Mouse (Mus musculus): ENCODE measurements around the gene Klf11. TPM values are rescaled to one million over a fixed set of nuclear protein-coding genes. Genes with fewer than 3 reads are reported as not detected.

Klf11 gene
- polyA plus RNA-seq, 1 experiment from 2014 or later = 17.0 TPM

DNA sequence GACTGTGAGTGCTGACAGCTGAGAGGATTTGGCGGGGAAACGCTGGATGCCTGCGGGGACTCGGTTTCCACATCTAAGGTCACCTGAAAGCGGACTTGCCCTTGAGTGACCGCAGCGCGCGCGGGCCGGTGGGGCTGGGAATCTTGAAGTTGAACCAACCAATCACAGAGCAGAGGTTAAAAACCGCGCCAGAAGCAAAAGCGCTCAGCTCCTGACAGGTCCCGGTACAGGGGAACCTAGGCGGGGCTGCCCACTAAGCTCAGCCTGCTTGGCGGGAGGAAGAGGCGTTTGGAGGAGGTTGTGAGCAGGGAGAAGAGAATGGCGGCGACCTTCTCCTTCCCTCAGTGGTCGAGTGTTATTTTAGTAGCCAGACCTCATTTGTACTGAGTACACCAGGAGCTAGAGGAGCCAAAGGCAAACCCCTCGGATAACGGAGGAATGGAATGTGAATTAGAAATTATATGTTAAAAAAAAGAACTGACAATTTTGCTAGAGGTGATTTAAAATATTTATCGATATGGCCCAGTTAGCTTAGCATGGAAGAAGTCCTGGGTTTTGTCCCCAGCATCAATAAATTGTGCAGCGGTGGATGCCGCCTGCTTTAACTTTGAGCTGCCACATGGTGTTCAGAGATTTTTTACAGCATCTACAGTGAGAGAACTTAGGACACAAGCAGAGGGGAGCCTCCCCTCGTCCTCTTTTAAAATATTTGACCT lies 55.8 kb downstream of the Klf11 start:
- Histone ChIP-seq H3K4me1 (ENCODE audit: control insufficient read depth, insufficient read depth, low read length) (peaks cover 23% of the 10 kb centered on the region), H3K4me3 (ENCODE audit: low read depth, low read length) (peak overlapping the region; percentile 91), H3K27me3 (ENCODE audit: control insufficient read depth, insufficient read depth, low read length) (no peaks in the 10 kb centered on the region), H3K9ac (ENCODE audit: low read length) (peak overlapping the region; percentile 99), H3K4me2 (peak overlapping the region; percentile 77), H3K9me3 (ENCODE audit: control insufficient read depth, low read length) (no peaks in the 10 kb centered on the region), H3K36me3 (ENCODE audit: control insufficient read depth, insufficient read depth, low read length) (peaks cover 7% of the 10 kb centered on the region; the same call in 1 of the 2 replicates), H3K27ac (ENCODE audit: low read depth, low read length) (no peak overlapping the region)
- DNase-seq (ENCODE audit: low spot score, missing footprints) = peak; percentile 92
- ATAC-seq (ENCODE audit: low FRiP score) = peak; percentile 29; the same call in 1 of the 2 replicates
- under 1% methylated on average over 27 of the region's 27 CpGs for WGBS

DNA sequence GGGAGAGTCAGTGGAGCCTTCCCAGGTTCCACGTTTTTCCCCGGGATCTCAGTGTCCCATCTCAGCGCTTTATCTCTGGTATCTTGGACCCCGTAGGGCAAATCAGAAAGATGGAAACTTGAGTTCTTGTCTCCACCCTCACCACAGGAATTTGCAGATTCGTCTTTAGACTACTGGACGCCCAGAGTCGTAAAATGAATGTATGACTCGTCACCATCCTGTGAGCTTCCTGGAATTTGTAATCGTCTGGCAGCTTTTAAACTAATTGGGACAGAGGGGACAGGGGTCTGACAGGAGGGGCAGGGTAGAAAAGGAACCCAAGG lies 56.4 kb downstream of the Klf11 start:
- H3K36me3 ChIP-seq (ENCODE audit: control insufficient read depth, insufficient read depth, low read length) = peaks cover 9% of the 10 kb centered on the region; the same call in 1 of the 2 replicates
- ATAC-seq (ENCODE audit: low FRiP score) = peak; percentile 6
- peaks cover 27% of the 10 kb centered on the region for H3K4me1 ChIP-seq (ENCODE audit: control insufficient read depth, insufficient read depth, low read length)
- H3K9me3 ChIP-seq (ENCODE audit: control insufficient read depth, low read length) = no peaks in the 10 kb centered on the region
- no peak overlapping the region; the same call in 1 of the 2 replicates for H3K27ac ChIP-seq (ENCODE audit: low read depth, low read length)
- peak overlapping the region; percentile 91 for H3K4me3 ChIP-seq (ENCODE audit: low read depth, low read length)
- H3K4me2 ChIP-seq = peak overlapping the region; percentile 77
- peak overlapping the region; percentile 99 for H3K9ac ChIP-seq (ENCODE audit: low read length)
- 0% methylated on average over 9 of the region's 9 CpGs for WGBS
- no peaks in the 10 kb centered on the region for H3K27me3 ChIP-seq (ENCODE audit: control insufficient read depth, insufficient read depth, low read length)
- peak; percentile 90 for DNase-seq (ENCODE audit: low spot score, missing footprints)

DNA sequence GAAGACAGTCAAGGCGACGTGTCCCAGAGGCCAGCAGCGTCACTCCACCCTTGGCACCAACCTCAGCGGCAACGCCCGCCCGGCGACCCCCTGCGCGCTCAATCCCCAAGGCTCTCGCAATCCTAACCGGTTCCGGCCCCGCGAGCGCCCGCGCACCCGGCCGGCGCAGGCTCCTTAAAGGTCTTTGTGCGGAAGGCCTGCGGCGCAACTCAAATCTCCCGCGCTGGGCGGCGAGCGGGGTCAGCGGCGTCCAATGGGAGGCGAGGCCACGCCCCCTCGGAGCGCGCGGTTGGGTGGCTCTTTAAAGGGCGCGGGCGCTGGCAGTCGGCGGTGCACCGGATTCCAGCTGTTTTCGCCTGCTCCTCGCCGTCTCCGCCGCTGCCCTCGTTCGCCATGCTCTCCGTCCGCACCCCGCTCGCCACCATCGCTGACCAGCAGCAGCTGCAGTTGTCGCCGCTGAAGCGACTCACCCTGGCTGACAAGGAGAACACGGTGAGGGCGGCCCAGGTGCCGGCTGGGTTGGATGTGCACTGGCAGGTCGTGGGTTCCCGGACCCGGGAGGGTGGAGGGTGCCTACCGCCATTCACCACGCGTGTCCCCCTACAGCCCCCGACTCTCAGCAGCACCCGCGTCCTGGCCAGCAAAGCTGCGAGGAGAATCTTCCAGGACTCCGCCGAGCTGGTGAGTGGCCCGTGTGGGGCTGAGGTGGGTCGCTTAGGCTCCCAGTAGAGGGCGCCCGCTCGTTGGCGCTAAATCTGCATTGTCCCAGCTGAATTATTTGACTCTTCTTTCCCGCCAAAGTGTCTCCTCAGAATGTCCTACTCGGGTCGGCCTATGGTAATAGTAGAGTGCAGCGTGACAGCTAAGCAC lies 57.1 kb downstream of the Klf11 start, which contains the start of gene Rrm2:
Gene Rrm2, plus strand, starts transcription at position 288 of the 870 bp plus-strand sequence.
- H3K36me3 ChIP-seq (ENCODE audit: control insufficient read depth, insufficient read depth, low read length) = peaks cover 12% of the 10 kb centered on the region; the same call in 1 of the 2 replicates
- no peaks in the 10 kb centered on the region for H3K9me3 ChIP-seq (ENCODE audit: control insufficient read depth, low read length)
- under 1% methylated on average over 79 of the region's 83 CpGs for WGBS
- ATAC-seq (ENCODE audit: low FRiP score) (peak; percentile 93), DNase-seq (ENCODE audit: low spot score, missing footprints) (peak; percentile 99)
- H3K4me3 ChIP-seq (ENCODE audit: low read depth, low read length) = peak within 1 kb of the TSS; percentile 91
- peak within 1 kb of the TSS; percentile 67 for H3K27ac ChIP-seq (ENCODE audit: low read depth, low read length)
- H3K4me2 ChIP-seq = peak within 1 kb of the TSS; percentile 77
- H3K27me3 ChIP-seq (ENCODE audit: control insufficient read depth, insufficient read depth, low read length) = no peaks in the 10 kb centered on the region
- peak within 1 kb of the TSS; percentile 99 for H3K9ac ChIP-seq (ENCODE audit: low read length)
- peaks cover 27% of the 10 kb centered on the region for H3K4me1 ChIP-seq (ENCODE audit: control insufficient read depth, insufficient read depth, low read length)

DNA sequence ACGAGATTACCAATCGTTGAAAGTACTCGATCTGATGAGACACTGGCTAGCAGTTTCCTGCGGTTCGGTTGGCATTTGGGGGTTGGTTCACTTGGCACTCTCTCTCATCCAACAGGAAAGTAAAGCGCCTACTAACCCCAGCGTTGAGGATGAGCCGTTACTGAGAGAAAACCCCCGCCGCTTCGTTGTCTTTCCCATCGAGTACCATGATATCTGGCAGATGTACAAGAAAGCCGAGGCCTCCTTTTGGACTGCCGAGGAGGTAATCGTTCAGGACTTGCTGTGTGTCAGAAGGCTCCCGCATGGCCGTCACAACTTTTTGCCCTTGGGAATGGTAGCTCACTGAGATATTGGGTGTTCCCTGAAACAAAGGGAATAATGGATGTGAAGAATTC lies 57.7 kb downstream of the Klf11 start:
- H3K9ac ChIP-seq (ENCODE audit: low read length) = peak overlapping the region; percentile 99

DNA sequence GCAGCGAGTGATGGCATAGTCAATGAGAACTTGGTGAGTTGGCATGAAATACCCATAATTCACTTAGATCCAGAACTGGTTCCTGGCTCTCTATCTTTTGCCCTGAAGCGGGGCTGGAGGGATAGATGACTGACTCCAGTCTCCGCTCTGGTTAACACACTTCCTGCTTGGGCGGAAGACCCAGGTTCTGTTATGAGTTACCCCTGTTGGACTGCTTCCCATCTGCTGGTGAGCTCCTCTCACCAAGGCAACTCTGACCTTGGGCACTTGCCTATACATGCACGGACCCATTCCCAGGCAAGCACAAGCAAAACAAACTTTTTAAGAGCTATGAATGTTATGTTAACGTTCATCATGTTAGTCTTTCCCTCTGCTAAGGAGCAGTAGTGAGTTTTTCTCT lies 58.3 kb downstream of the Klf11 start:
- Histone ChIP-seq H3K4me3 (ENCODE audit: low read depth, low read length) (peak overlapping the region; percentile 91), H3K27me3 (ENCODE audit: control insufficient read depth, insufficient read depth, low read length) (no peaks in the 10 kb centered on the region), H3K36me3 (ENCODE audit: control insufficient read depth, insufficient read depth, low read length) (peaks cover 12% of the 10 kb centered on the region; the same call in 1 of the 2 replicates), H3K9ac (ENCODE audit: low read length) (peak overlapping the region; percentile 99), H3K4me2 (peak overlapping the region; percentile 77), H3K9me3 (ENCODE audit: control insufficient read depth, low read length) (no peaks in the 10 kb centered on the region), H3K27ac (ENCODE audit: low read depth, low read length) (peak overlapping the region; percentile 3; the same call in 1 of the 2 replicates), H3K4me1 (ENCODE audit: control insufficient read depth, insufficient read depth, low read length) (peaks cover 27% of the 10 kb centered on the region)
- 31% methylated on average over 6 of the region's 6 CpGs for WGBS
- ATAC-seq (ENCODE audit: low FRiP score) (no peak), DNase-seq (ENCODE audit: low spot score, missing footprints) (peak; percentile 91)

More for the DNA sequence above, 57.7 kb downstream of the Klf11 start:
- H3K4me2 ChIP-seq = peak overlapping the region; percentile 77
- DNase-seq (ENCODE audit: low spot score, missing footprints) (no peak), ATAC-seq (ENCODE audit: low FRiP score) (no peak)
- no peaks in the 10 kb centered on the region for H3K27me3 ChIP-seq (ENCODE audit: control insufficient read depth, insufficient read depth, low read length)
- H3K9me3 ChIP-seq (ENCODE audit: control insufficient read depth, low read length) = no peaks in the 10 kb centered on the region
- peak overlapping the region; percentile 91 for H3K4me3 ChIP-seq (ENCODE audit: low read depth, low read length)
- H3K27ac ChIP-seq (ENCODE audit: low read depth, low read length) = peak overlapping the region; percentile 38
- H3K4me1 ChIP-seq (ENCODE audit: control insufficient read depth, insufficient read depth, low read length) = peaks cover 27% of the 10 kb centered on the region
- H3K36me3 ChIP-seq (ENCODE audit: control insufficient read depth, insufficient read depth, low read length) = peaks cover 12% of the 10 kb centered on the region; the same call in 1 of the 2 replicates
- WGBS = under 1% methylated on average over 17 of the region's 17 CpGs

DNA sequence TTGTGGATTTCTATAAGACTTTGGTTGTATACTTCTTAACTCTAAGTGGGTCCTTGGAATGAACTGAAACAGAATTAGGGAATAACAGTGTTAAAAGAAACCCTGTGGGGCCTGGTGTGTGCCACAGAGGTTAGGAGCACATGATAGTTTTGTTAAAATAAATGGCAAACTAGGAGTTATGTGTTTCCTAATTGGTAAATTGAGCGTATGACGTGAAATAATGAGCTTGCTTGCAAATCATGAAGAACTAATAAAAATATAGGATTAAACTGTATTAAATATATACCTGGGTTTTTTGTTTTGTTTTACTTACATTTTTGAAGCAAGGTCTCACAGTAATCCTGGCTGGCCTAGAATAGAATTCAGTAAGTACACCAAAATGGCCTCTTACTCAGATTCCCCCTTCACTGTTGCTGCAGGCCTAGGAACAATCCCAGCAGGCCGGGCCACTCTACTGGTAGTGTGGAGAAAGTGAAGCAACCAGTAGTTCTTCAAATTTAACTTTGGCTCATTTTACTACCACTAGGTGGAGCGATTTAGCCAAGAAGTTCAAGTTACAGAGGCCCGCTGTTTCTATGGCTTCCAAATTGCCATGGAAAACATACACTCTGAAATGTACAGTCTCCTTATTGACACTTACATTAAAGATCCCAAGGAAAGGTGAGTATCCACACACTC lies 58.9 kb downstream of the Klf11 start:
- peak overlapping the region; percentile 99 for H3K9ac ChIP-seq (ENCODE audit: low read length)

DNA sequence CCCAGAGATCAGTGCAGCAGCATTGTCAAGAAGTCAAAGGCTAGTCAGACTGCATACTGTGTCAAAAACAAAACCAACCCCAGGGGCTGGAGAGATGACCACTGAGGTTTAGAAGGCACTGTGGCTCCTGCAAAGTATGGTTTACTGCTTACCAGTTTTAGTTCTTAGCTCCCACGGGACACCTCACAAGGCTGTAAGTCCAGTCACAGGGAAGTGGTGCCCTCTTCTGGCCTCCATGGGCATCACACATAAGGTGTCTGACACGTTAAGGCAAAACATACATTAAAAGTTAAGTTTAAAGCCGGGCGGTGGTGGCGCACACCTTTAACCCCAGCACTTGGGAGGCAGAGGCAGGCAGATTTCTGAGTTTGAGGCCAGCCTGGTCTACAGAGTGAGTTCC lies 59.6 kb downstream of the Klf11 start:
- 64% methylated on average over 5 of the region's 5 CpGs for WGBS
- H3K4me2 ChIP-seq = peak overlapping the region; percentile 77
- H3K9me3 ChIP-seq (ENCODE audit: control insufficient read depth, low read length) = no peaks in the 10 kb centered on the region
- no peak overlapping the region for H3K27ac ChIP-seq (ENCODE audit: low read depth, low read length)
- no peak for ATAC-seq (ENCODE audit: low FRiP score)
- no peaks in the 10 kb centered on the region for H3K27me3 ChIP-seq (ENCODE audit: control insufficient read depth, insufficient read depth, low read length)
- peaks cover 12% of the 10 kb centered on the region; the same call in 1 of the 2 replicates for H3K36me3 ChIP-seq (ENCODE audit: control insufficient read depth, insufficient read depth, low read length)
- DNase-seq (ENCODE audit: low spot score, missing footprints) = peak; percentile 92
- peaks cover 27% of the 10 kb centered on the region for H3K4me1 ChIP-seq (ENCODE audit: control insufficient read depth, insufficient read depth, low read length)
- peak overlapping the region; percentile 91 for H3K4me3 ChIP-seq (ENCODE audit: low read depth, low read length)
- H3K9ac ChIP-seq (ENCODE audit: low read length) = no peak overlapping the region

More for the DNA sequence above, 58.9 kb downstream of the Klf11 start:
- Histone ChIP-seq H3K4me3 (ENCODE audit: low read depth, low read length) (peak overlapping the region; percentile 91), H3K27ac (ENCODE audit: low read depth, low read length) (no peak overlapping the region), H3K4me1 (ENCODE audit: control insufficient read depth, insufficient read depth, low read length) (peaks cover 27% of the 10 kb centered on the region), H3K27me3 (ENCODE audit: control insufficient read depth, insufficient read depth, low read length) (no peaks in the 10 kb centered on the region), H3K4me2 (peak overlapping the region; percentile 77), H3K9me3 (ENCODE audit: control insufficient read depth, low read length) (no peaks in the 10 kb centered on the region), H3K36me3 (ENCODE audit: control insufficient read depth, insufficient read depth, low read length) (peaks cover 12% of the 10 kb centered on the region; the same call in 1 of the 2 replicates)
- DNase-seq (ENCODE audit: low spot score, missing footprints) (peak; percentile 96), ATAC-seq (ENCODE audit: low FRiP score) (no peak)
- 35% methylated on average over 5 of the region's 5 CpGs for WGBS
